Mouse (Mus musculus): ENCODE measurements around the gene Nxnl2.

- TF ChIP-seq CTCF (IDR thresholded peaks at IDR 0.05; ENCODE audit: low read depth) (no peak), EP300 (IDR thresholded peaks at IDR 0.05; ENCODE audit: low read depth) (no peak)
These were observed 37.1 kb downstream of the Nxnl2 start for GRCm38 (mm10) chr13:51207965-51208364.

Measured in liver, postnatal 0 days (tissue).